Mouse (Mus musculus) kidney, embryonic 16.5 days (tissue): Measurements from ENCODE around the gene 1700003E16Rik. TPM values are rescaled to one million over a fixed set of nuclear protein-coding genes. Genes with fewer than 3 reads are reported as not detected.

Experiments
- ATAC-seq: fragments of 200-750 bp; cut with Nextera tagmentation; 2 replicates; pipeline ENCODE4 v1.8.0; 2017; ENCODE audit warnings: moderate TSS enrichment; ENCODE audit not compliant: low FRiP score, low TSS enrichment
- H3K27ac ChIP-seq: fragments of 300-500 bp; sonication (generic); 2 replicates; pipeline ENCODE4 v1.5.1; 2014; ENCODE audit warnings: low read length
- H3K27me3 ChIP-seq: fragments of 300-500 bp; sonication (generic); 2 replicates; pipeline ENCODE4 v1.6.1; 2014; ENCODE audit warnings: low read length, control low read depth, mixed read lengths; ENCODE audit not compliant: insufficient read depth
- H3K36me3 ChIP-seq: fragments of 300-500 bp; sonication (generic); 2 replicates; pipeline ENCODE4 v1.6.1; 2014; ENCODE audit warnings: low read length, control low read depth, mixed read lengths; ENCODE audit not compliant: insufficient read depth
- H3K4me1 ChIP-seq: fragments of 300-500 bp; sonication (generic); 2 replicates; pipeline ENCODE4 v1.6.1; 2014; ENCODE audit warnings: low read length, control low read depth, mixed read lengths; ENCODE audit not compliant: insufficient read depth
- H3K4me2 ChIP-seq: fragments of 300-500 bp; sonication (generic); replicated peaks from 2 replicates; pipeline ENCODE4 v1.6.1; 2014; ENCODE audit warnings: low read depth, low read length
- H3K4me3 ChIP-seq: fragments of 300-500 bp; sonication (generic); 2 replicates; pipeline ENCODE4 v1.5.1; 2014; ENCODE audit warnings: mild to moderate bottlenecking, low read length
- H3K9ac ChIP-seq: fragments of 300-500 bp; sonication (generic); replicated peaks from 2 replicates; pipeline ENCODE4 v1.6.1; 2014; ENCODE audit warnings: low read length
- H3K9me3 ChIP-seq: fragments of 300-500 bp; sonication (generic); 2 replicates; pipeline ENCODE4 v1.6.1; 2016; ENCODE audit warnings: low read length, control low read depth
- WGBS: fragments of 180-500 bp; shearing (Covaris S2); extraction: QIAGEN DNeasy Blood & Tissue Kit; methylation state at CpG from one replicate; pipeline ENCODE4 v1.1.7; 2014; 5-methylcytosine and 5-hydroxymethylcytosine counted together
- polyA plus RNA-seq: library from polyadenylated mRNA; unstranded; fragments of >200 nt; fragmentation: Nextera tagmentation; extraction: Ambion mirVana; gene quantifications from 2 replicates; pipeline ENCODE4 v1.2.1, GENCODE M21; 2015

Gene 1700003E16Rik
- polyA plus RNA-seq: 2.6 and 2.8 TPM in 2 replicates

GRCm38 (mm10) chr6:83156259-83156684 is at the start of gene 1700003E16Rik, which contains the start of gene Wdr54:
TSS of gene 1700003E16Rik (plus strand) at chr6:83156404.
TSS of gene Wdr54 (minus strand) at chr6:83156397.
- Histone ChIP-seq H3K27me3 (peaks cover 10% of the 10 kb centered on the region), H3K9ac (peak within 1 kb of the TSS; percentile 58), H3K9me3 (no peaks in the 10 kb centered on the region), H3K4me2 (peak within 1 kb of the TSS; percentile 92), H3K4me1 (peaks cover 16% of the 10 kb centered on the region), H3K27ac (no peak within 1 kb of the TSS), H3K4me3 (peak within 1 kb of the TSS; percentile 62), H3K36me3 (peaks cover 11% of the 10 kb centered on the region; the same call in 1 of the 2 replicates)
- ATAC-seq: peak; percentile 78
- 2% methylated on average over 32 of the region's 32 CpGs for whole genome bisulfite sequencing

GRCm38 (mm10) chr6:83107566-83108400 is 48.4 kb upstream of the 1700003E16Rik start:
- H3K27me3 ChIP-seq: no peaks in the 10 kb centered on the region
- peak overlapping the region; percentile 95 for H3K9ac ChIP-seq
- H3K4me3 ChIP-seq: peak overlapping the region; percentile 98; the same call in 1 of the 2 replicates
- 37% methylated on average over 13 of the region's 13 CpGs for WGBS
- peak overlapping the region; percentile 69 for H3K4me2 ChIP-seq
- H3K4me1 ChIP-seq: peaks cover 23% of the 10 kb centered on the region
- no peaks in the 10 kb centered on the region for H3K9me3 ChIP-seq
- H3K36me3 ChIP-seq: no peaks in the 10 kb centered on the region; the same call in 1 of the 2 replicates
- peak overlapping the region; percentile 88; the same call in 1 of the 2 replicates for H3K27ac ChIP-seq
- ATAC-seq: peak; percentile 20; the same call in 1 of the 2 replicates

- Histone ChIP-seq H3K4me3 (peak within 1 kb of the TSS; percentile 98), H3K27ac (peak within 1 kb of the TSS; percentile 88), H3K4me1 (peaks cover 15% of the 10 kb centered on the region), H3K4me2 (peak within 1 kb of the TSS; percentile 69), H3K27me3 (no peaks in the 10 kb centered on the region), H3K36me3 (no peaks in the 10 kb centered on the region; the same call in 1 of the 2 replicates), H3K9me3 (no peaks in the 10 kb centered on the region), H3K9ac (peak within 1 kb of the TSS; percentile 95)
- WGBS: under 1% methylated on average over 76 of the region's 76 CpGs
- ATAC-seq: peak; percentile 91
Measured at GRCm38 (mm10) chr6:83108762-83109668, 47.2 kb upstream of the 1700003E16Rik start, which contains the start of gene Mrpl53. TSS of gene Mrpl53 (plus strand) at chr6:83109040.

- H3K27ac ChIP-seq: no peak overlapping the region
- H3K9ac ChIP-seq: no peak overlapping the region
- H3K27me3 ChIP-seq: no peaks in the 10 kb centered on the region
- H3K4me3 ChIP-seq: no peak overlapping the region
- H3K36me3 ChIP-seq: no peaks in the 10 kb centered on the region; the same call in 1 of the 2 replicates
- no peak overlapping the region for H3K4me2 ChIP-seq
- 89% methylated on average over 4 of the region's 4 CpGs for WGBS
- H3K9me3 ChIP-seq: no peaks in the 10 kb centered on the region
- H3K4me1 ChIP-seq: peaks cover 28% of the 10 kb centered on the region
- ATAC-seq: no peak
Measured at GRCm38 (mm10) chr6:83111510-83112136, 44.6 kb upstream of the 1700003E16Rik start.

- 1% methylated on average over 40 of the region's 58 CpGs for WGBS
- peaks cover 39% of the 10 kb centered on the region for H3K4me1 ChIP-seq
- H3K36me3 ChIP-seq: peaks cover 17% of the 10 kb centered on the region
- peak; percentile 89 for ATAC-seq
- no peaks in the 10 kb centered on the region for H3K9me3 ChIP-seq
- no peaks in the 10 kb centered on the region for H3K27me3 ChIP-seq
- H3K9ac ChIP-seq: peak within 1 kb of the TSS; percentile 69
- peak within 1 kb of the TSS; percentile 82 for H3K27ac ChIP-seq
- H3K4me2 ChIP-seq: peak within 1 kb of the TSS; percentile 90
- H3K4me3 ChIP-seq: peak within 1 kb of the TSS; percentile 72
Measured at GRCm38 (mm10) chr6:83115011-83115671, 41.1 kb upstream of the 1700003E16Rik start, which contains the start of gene Mogs. TSS of gene Mogs (plus strand) at chr6:83115496.

GRCm38 (mm10) chr6:83115682-83116372 is 40.4 kb upstream of the 1700003E16Rik start:
- Histone ChIP-seq H3K9ac (peak overlapping the region; percentile 69), H3K4me3 (peak overlapping the region; percentile 72), H3K9me3 (no peaks in the 10 kb centered on the region), H3K36me3 (peaks cover 17% of the 10 kb centered on the region), H3K27me3 (no peaks in the 10 kb centered on the region), H3K4me1 (peaks cover 41% of the 10 kb centered on the region), H3K4me2 (peak overlapping the region; percentile 90), H3K27ac (peak overlapping the region; percentile 21; the same call in 1 of the 2 replicates)
- ATAC-seq: peak; percentile 59
- WGBS: under 1% methylated on average over 41 of the region's 48 CpGs

GRCm38 (mm10) chr6:83116373-83117164 is 39.6 kb upstream of the 1700003E16Rik start:
- Histone ChIP-seq H3K27ac (0 out of 2 replicates have a peak overlapping the region, but pooled peaks have one; percentile 21), H3K9me3 (no peaks in the 10 kb centered on the region), H3K9ac (peak overlapping the region; percentile 69), H3K4me1 (peaks cover 41% of the 10 kb centered on the region), H3K4me3 (peak overlapping the region; percentile 72), H3K4me2 (peak overlapping the region; percentile 90), H3K27me3 (no peaks in the 10 kb centered on the region), H3K36me3 (peaks cover 17% of the 10 kb centered on the region)
- 62% methylated on average over 11 of the region's 11 CpGs for WGBS
- no peak for ATAC-seq

GRCm38 (mm10) chr6:83117165-83117438 is 39.1 kb upstream of the 1700003E16Rik start:
- Histone ChIP-seq H3K4me3 (no peak overlapping the region), H3K4me1 (peaks cover 43% of the 10 kb centered on the region), H3K9me3 (no peaks in the 10 kb centered on the region), H3K27ac (no peak overlapping the region), H3K9ac (0 out of 2 replicates have a peak overlapping the region, but pooled peaks have one; percentile 69), H3K27me3 (no peaks in the 10 kb centered on the region), H3K4me2 (no peak overlapping the region), H3K36me3 (peaks cover 17% of the 10 kb centered on the region)
- no peak for ATAC-seq
- WGBS: 82% methylated on average over 4 of the region's 4 CpGs
